Mouse (Mus musculus) CH12.LX (cell line): ENCODE results near the gene Rap1gap. TPM values are rescaled to one million over a fixed set of nuclear protein-coding genes. Genes with fewer than 3 reads are reported as not detected.

Experiments used
- DNase-seq: peaks from one replicate; pipeline ENCODE4 v3.0.0-alpha.2; 2013; ENCODE audit errors: extremely low read depth
- H3K27ac ChIP-seq: 2 replicates; pipeline ENCODE4 v1.5.1; 2012; ENCODE audit warnings: low read depth, mild to moderate bottlenecking, control low read depth, moderate library complexity; ENCODE audit not compliant: insufficient read depth
- H3K27me3 ChIP-seq: replicated peaks from 2 replicates; pipeline ENCODE3; 2012; ENCODE audit warnings: inconsistent platforms
- H3K36me3 ChIP-seq, 2 experiments: replicated peaks in 1 of 2; 2 replicates each; pipeline versions ENCODE3 to v1.6.1; 2012; ENCODE audit warnings: inconsistent platforms in 1 of 2, low read length in 1 of 2, mild to moderate bottlenecking in 1 of 2, mixed read lengths in 1 of 2, moderate library complexity in 1 of 2; ENCODE audit not compliant: control insufficient read depth in 1 of 2, insufficient read depth in 1 of 2
- H3K4me1 ChIP-seq, 2 experiments: 2 replicates each; pipeline ENCODE4 v1.6.1; 2012; ENCODE audit warnings: inconsistent platforms in 1 of 2, moderate library complexity in 1 of 2; ENCODE audit not compliant: insufficient read depth in 2 of 2, control insufficient read depth in 1 of 2
- H3K4me2 ChIP-seq: 2 replicates; pipeline ENCODE4 v1.6.1; 2012; ENCODE audit warnings: low read depth, mild to moderate bottlenecking, control low read depth; ENCODE audit not compliant: poor library complexity, insufficient read depth, severe bottlenecking
- H3K4me3 ChIP-seq, 3 experiments: fragments of 150-350 bp in 1 of 3; sonication (generic) in 1 of 3; replicated peaks in 1 of 3; 2 replicates each; pipeline versions ENCODE3 to v1.5.1; 2011 to 2012; ENCODE audit warnings: low read depth in 2 of 3, low read length in 2 of 3, mild to moderate bottlenecking in 2 of 3, moderate library complexity in 2 of 3, control low read depth in 1 of 3, improper control_type of control experiment in 1 of 3, inconsistent platforms in 1 of 3, mixed read lengths in 1 of 3; ENCODE audit not compliant: poor library complexity in 1 of 3
- H3K79me2 ChIP-seq: replicated peaks from 2 replicates; pipeline ENCODE4 v1.6.1; 2012; ENCODE audit warnings: mild to moderate bottlenecking, moderate library complexity; ENCODE audit not compliant: control insufficient read depth, poor library complexity, insufficient read depth, severe bottlenecking; ENCODE audit errors: extremely low read depth
- H3K9ac ChIP-seq: 2 replicates; pipeline ENCODE4 v1.6.1; 2012; ENCODE audit warnings: low read depth, mild to moderate bottlenecking, control low read depth, moderate library complexity; ENCODE audit not compliant: insufficient read depth
- H3K9me3 ChIP-seq: replicated peaks from 2 replicates; pipeline ENCODE3; 2012; ENCODE audit warnings: low read length, inconsistent platforms, mixed read lengths
- BHLHE40 ChIP-seq: IDR thresholded peaks from 2 replicates; pipeline ENCODE4 v1.6.1; 2011; ENCODE audit warnings: mild to moderate bottlenecking, low read depth, low read length, improper control_type of control experiment
- CHD2 ChIP-seq: IDR thresholded peaks from 2 replicates; pipeline ENCODE4 v1.6.1; 2011; ENCODE audit warnings: low read length, improper control_type of control experiment
- CTCF ChIP-seq, 2 experiments: IDR thresholded peaks in 1 of 2; conservative IDR thresholded peaks in 1 of 2; 2 replicates each; pipeline ENCODE4 v1.5.1; 2011 to 2012; ENCODE audit warnings: low read depth in 2 of 2, low read length in 2 of 2, improper control_type of control experiment in 1 of 2, inconsistent platforms in 1 of 2, mild to moderate bottlenecking in 1 of 2, moderate library complexity in 1 of 2
- ELF1 ChIP-seq: IDR thresholded peaks from 2 replicates; pipeline ENCODE4 v1.6.1; 2014; ENCODE audit warnings: low read depth, mild to moderate bottlenecking, inconsistent platforms, low read length, improper control_type of control experiment
- EP300 ChIP-seq: IDR thresholded peaks from 2 replicates; pipeline ENCODE4 v1.6.1; 2011; ENCODE audit warnings: low read length, improper control_type of control experiment
- ETS1 ChIP-seq: conservative IDR thresholded peaks from 2 replicates; pipeline ENCODE4 v1.6.1; 2012; ENCODE audit warnings: low read depth, mild to moderate bottlenecking, inconsistent platforms, low read length, improper control_type of control experiment, moderate library complexity
- GABPA ChIP-seq: IDR thresholded peaks from 2 replicates; pipeline ENCODE4 v1.6.1; 2012; ENCODE audit warnings: low read depth, low read length, improper control_type of control experiment, inconsistent platforms; ENCODE audit not compliant: insufficient replicate concordance
- IRF4 ChIP-seq: IDR thresholded peaks from 2 replicates; pipeline ENCODE4 v1.6.1; 2014; ENCODE audit warnings: low read depth, mild to moderate bottlenecking, inconsistent platforms, low read length, improper control_type of control experiment
- JUN ChIP-seq: IDR thresholded peaks from 2 replicates; pipeline ENCODE4 v1.6.1; 2011; ENCODE audit warnings: low read depth, mild to moderate bottlenecking, low read length, improper control_type of control experiment, moderate library complexity; ENCODE audit not compliant: insufficient read depth
- MAX ChIP-seq: IDR thresholded peaks from 2 replicates; pipeline ENCODE4 v1.6.1; 2011; ENCODE audit warnings: low read length, improper control_type of control experiment
- MAZ ChIP-seq: IDR thresholded peaks from 2 replicates; pipeline ENCODE4 v1.6.1; 2012; ENCODE audit warnings: low read depth, mild to moderate bottlenecking, inconsistent platforms, low read length, improper control_type of control experiment, moderate library complexity
- MEF2A ChIP-seq: IDR thresholded peaks from 2 replicates; pipeline ENCODE4 v1.6.1; 2014; ENCODE audit warnings: low read depth, mild to moderate bottlenecking, inconsistent platforms, low read length, improper control_type of control experiment, borderline replicate concordance
- MXI1 ChIP-seq: IDR thresholded peaks from 2 replicates; pipeline ENCODE4 v1.6.1; 2011; ENCODE audit warnings: mild to moderate bottlenecking, low read depth, low read length, improper control_type of control experiment
- MYC ChIP-seq: IDR thresholded peaks from 2 replicates; pipeline ENCODE4 v1.6.1; 2011; ENCODE audit warnings: low read depth, mild to moderate bottlenecking, improper control_type of control experiment, low read length
- NELFE ChIP-seq: IDR thresholded peaks from 2 replicates; pipeline ENCODE4 v1.6.1; 2011; ENCODE audit warnings: low read depth, low read length, improper control_type of control experiment
- NRF1 ChIP-seq: IDR thresholded peaks from 2 replicates; pipeline ENCODE4 v1.6.1; 2014; ENCODE audit warnings: low read depth, mild to moderate bottlenecking, inconsistent platforms, low read length, improper control_type of control experiment, moderate library complexity
- POLR2AphosphoS2 ChIP-seq: IDR thresholded peaks from 2 replicates; pipeline ENCODE4 v1.6.1; 2011; ENCODE audit warnings: low read depth, low read length, improper control_type of control experiment
- RAD21 ChIP-seq: IDR thresholded peaks from 2 replicates; pipeline ENCODE4 v1.6.1; 2011; ENCODE audit warnings: low read depth, mild to moderate bottlenecking, low read length, improper control_type of control experiment, moderate library complexity
- RCOR1 ChIP-seq: conservative IDR thresholded peaks from 2 replicates; pipeline ENCODE4 v1.6.1; 2012; ENCODE audit warnings: low read depth, mild to moderate bottlenecking, inconsistent platforms, low read length, improper control_type of control experiment
- SIN3A ChIP-seq: IDR thresholded peaks from 2 replicates; pipeline ENCODE4 v1.6.1; 2012; ENCODE audit warnings: low read length, improper control_type of control experiment, inconsistent platforms
- SMC3 ChIP-seq: IDR thresholded peaks from 2 replicates; pipeline ENCODE4 v1.6.1; 2011; ENCODE audit warnings: low read depth, low read length, improper control_type of control experiment
- TBP ChIP-seq: conservative IDR thresholded peaks from 2 replicates; pipeline ENCODE4 v1.6.1; 2011; ENCODE audit warnings: low read depth, low read length, improper control_type of control experiment
- TCF12 ChIP-seq: IDR thresholded peaks from 2 replicates; pipeline ENCODE4 v1.6.1; 2014; ENCODE audit warnings: low read depth, mild to moderate bottlenecking, inconsistent platforms, low read length, improper control_type of control experiment
- UBTF ChIP-seq: IDR thresholded peaks from 2 replicates; pipeline ENCODE4 v1.6.1; 2012; ENCODE audit warnings: low read depth, mild to moderate bottlenecking, inconsistent platforms, low read length, improper control_type of control experiment, moderate library complexity
- USF1 ChIP-seq: IDR thresholded peaks from 2 replicates; pipeline ENCODE4 v1.6.1; 2014; ENCODE audit warnings: low read depth, mild to moderate bottlenecking, inconsistent platforms, low read length, improper control_type of control experiment
- USF2 ChIP-seq: conservative IDR thresholded peaks from 2 replicates; pipeline ENCODE4 v1.6.1; 2011; ENCODE audit warnings: low read depth, low read length, improper control_type of control experiment
- ZKSCAN1 ChIP-seq: IDR thresholded peaks from 2 replicates; pipeline ENCODE4 v1.6.1; 2012; ENCODE audit warnings: low read depth, inconsistent platforms, low read length, improper control_type of control experiment, borderline replicate concordance
- ZMIZ1 ChIP-seq: IDR thresholded peaks from 2 replicates; pipeline ENCODE4 v1.6.1; 2012; ENCODE audit warnings: low read depth, mild to moderate bottlenecking, inconsistent platforms, low read length, improper control_type of control experiment
- ZNF384 ChIP-seq: IDR thresholded peaks from 2 replicates; pipeline ENCODE4 v1.6.1; 2012; ENCODE audit warnings: low read depth, low read length, improper control_type of control experiment, inconsistent platforms
- dilution Hi-C: fragments of 300-500 bp; cut with MboI; formaldehyde crosslinking; loops from 2 replicates; pipeline ENCODE4 v1.14.3; 2020; ENCODE audit warnings: low sequenced_read_pairs; ENCODE audit not compliant: extremely low pct_unique_long_range_greater_than_20kb, extremely low pct_ligation_motif_present
- in situ Hi-C: fragments of 300-500 bp; cut with MboI; formaldehyde crosslinking; loops from 3 replicates; pipeline ENCODE4 v1.14.3; 2019; ENCODE audit warnings: low sequenced_read_pairs, low pct_ligation_motif_present, low pct_unique_long_range_greater_than_20kb, mixed read lengths
- polyA plus RNA-seq: library from polyadenylated mRNA; unstranded; fragments of >175 nt; gene quantifications from 2 replicates; pipeline ENCODE4 v1.2.1, GENCODE M21; 2012; ENCODE audit warnings: low read depth; ENCODE audit not compliant: insufficient read length
- total RNA-seq, 2 experiments: library from RNA; depleted of rRNA; stranded (reverse); fragments of 300-350 nt in 1 of 2; fragments of >200 nt in 1 of 2; gene quantifications; 2 replicates each; pipeline ENCODE4 v1.2.3; 2012 to 2014

The Rap1gap gene
- total and polyA plus RNA-seq, 3 experiments: 3.0 to 11.1 (median 5.8) TPM

- no peak for DNase-seq
- in situ Hi-C loops (no loop called here), dilution Hi-C loops (no loop called here)
- H3K4me2 ChIP-seq: no peak overlapping the region
- no peaks in the 10 kb centered on the region for H3K9me3 ChIP-seq
- no peak overlapping the region for H3K9ac ChIP-seq
- H3K79me2 ChIP-seq: peaks cover 24% of the 10 kb centered on the region
- peaks cover 7 to 83% of the 10 kb centered on the region in 2 experiments for H3K36me3 ChIP-seq
- peaks cover 34 to 96% of the 10 kb centered on the region in 2 experiments for H3K4me1 ChIP-seq
- H3K27ac ChIP-seq: no peak overlapping the region; the same call in 1 of the 2 replicates
- TF ChIP-seq RCOR1 (no peak), ZKSCAN1 (no peak), SIN3A (no peak), NRF1 (no peak), MEF2A (no peak), MAX (no peak), ZNF384 (no peak), POLR2AphosphoS2 (no peak), USF2 (no peak), TBP (no peak), CTCF (conservative IDR thresholded peaks at IDR 0.05 in 1 of 2, IDR thresholded peaks at IDR 0.05 in 1 of 2; ENCODE audit: low read depth in 2 of 2, low read length in 2 of 2) (no peak), BHLHE40 (no peak), ELF1 (no peak), IRF4 (no peak), GABPA (no peak), ZMIZ1 (no peak), JUN (no peak)
- H3K27me3 ChIP-seq: no peaks in the 10 kb centered on the region
- no peak overlapping the region for H3K4me3 ChIP-seq
Observed at GRCm38 (mm10) chr4:137769635-137770034, 105.1 kb downstream of the Rap1gap start.

- Histone ChIP-seq H3K4me2 (no peak overlapping the region), H3K9ac (no peak overlapping the region), H3K79me2 (peaks cover 24% of the 10 kb centered on the region), H3K4me1 (peaks cover 30 to 89% of the 10 kb centered on the region in 2 experiments), H3K36me3 (peaks cover 7 to 74% of the 10 kb centered on the region in 2 experiments)
- TF ChIP-seq SMC3: no peak
- no peak for TF ChIP-seq RCOR1
- TF ChIP-seq TCF12: no peak
- no peak for TF ChIP-seq MAZ
- TF ChIP-seq TBP: no peak
- TF ChIP-seq SIN3A: no peak
- no peak for TF ChIP-seq CHD2
- no peak for TF ChIP-seq MYC
- no peak for TF ChIP-seq ETS1
- TF ChIP-seq USF1: no peak
- TF ChIP-seq RAD21: no peak
- no peak for TF ChIP-seq EP300
- no peak for TF ChIP-seq UBTF
- TF ChIP-seq MXI1: no peak
- no peak for TF ChIP-seq NELFE
- TF ChIP-seq, all 38 proteins: peak for 0
- Histone ChIP-seq H3K4me3 (no peak overlapping the region), H3K27ac (no peak overlapping the region), H3K27me3 (no peaks in the 10 kb centered on the region), H3K9me3 (no peaks in the 10 kb centered on the region)
- DNase-seq: no peak
- in situ Hi-C loops: no loop called here
- dilution Hi-C loops: no loop called here
Observed at GRCm38 (mm10) chr4:137770901-137771612, 106.5 kb downstream of the Rap1gap start.
